9 mouse cellular contexts compared by ENCODE assay signal in genomic region chr2:32939418-32939817, GRCm38 (mm10). TPM values are rescaled to one million over a fixed set of nuclear protein-coding genes. Genes with fewer than 3 reads are reported as not detected.
DNase-seq lines count a peak whose midpoint lies in the region; ATAC-seq and TF ChIP-seq lines count a peak whose summit lies in the region.
"Had no signal": no experiment of that assay in that cellular context is flagged by ENCODE, and none has a peak within 500 bp of the region (broad histone marks: within the 10 kb centered on the region; RNA-seq: fewer than 3 reads in every experiment).

No protein-coding gene starts in this region.

- H3K9ac ChIP-seq in limb, embryonic 11.5 days (ENCODE audit: low read length), result no peak overlapping the region
- no peak overlapping the region for H3K9ac ChIP-seq in limb, embryonic 14.5 days (ENCODE audit: low read depth, low read length, severe bottlenecking)
- H3K9ac ChIP-seq: midbrain, embryonic 12.5 days had no signal

- WGBS in limb, embryonic 11.5 days, result 58% methylated on average over 5 of the region's 5 CpGs
- WGBS in limb, embryonic 10.5 days, result 58% methylated on average over 5 of the region's 5 CpGs
- 68% methylated on average over 5 of the region's 5 CpGs for WGBS in limb, embryonic 14.5 days
- 90% methylated on average over 5 of the region's 5 CpGs for WGBS in small intestine, adult 2 months

- H3K4me1 ChIP-seq in limb, embryonic 11.5 days (ENCODE audit: control insufficient read depth, insufficient read depth, low read length), result no peaks in the 10 kb centered on the region
- H3K4me1 ChIP-seq in limb, embryonic 10.5 days, result no peaks in the 10 kb centered on the region
- no peaks in the 10 kb centered on the region for H3K4me1 ChIP-seq in limb, embryonic 14.5 days (ENCODE audit: control insufficient read depth, insufficient read depth, low read length)
- no peaks in the 10 kb centered on the region for H3K4me1 ChIP-seq in small intestine, adult 2 months (ENCODE audit: control insufficient read depth, insufficient read depth, insufficient read length, low read length)
- H3K4me1 ChIP-seq: midbrain, embryonic 12.5 days had no signal

- H3K4me3 ChIP-seq in limb, embryonic 11.5 days (ENCODE audit: low read depth, low read length), result no peak overlapping the region
- H3K4me3 ChIP-seq in limb, embryonic 10.5 days, result no peak overlapping the region
- no peak overlapping the region for H3K4me3 ChIP-seq in limb, embryonic 14.5 days (replicated peaks; ENCODE audit: low read length)
- no peak overlapping the region for H3K4me3 ChIP-seq in small intestine, adult 2 months (ENCODE audit: low read depth, low read length)
- H3K4me3 ChIP-seq: midbrain, embryonic 12.5 days had no signal

- no peak for TF ChIP-seq POLR2A in limb, embryonic 14.5 days (IDR thresholded peaks at IDR 0.05; ENCODE audit: borderline replicate concordance, extremely low read depth, insufficient read depth, insufficient read length)
- no peak for TF ChIP-seq POLR2A in small intestine, adult 2 months (IDR thresholded peaks at IDR 0.05; ENCODE audit: low read depth, low read length)

- H3K4me2 ChIP-seq in limb, embryonic 11.5 days (ENCODE audit: low read depth, severe bottlenecking), result no peak overlapping the region
- H3K4me2 ChIP-seq in limb, embryonic 14.5 days (replicated peaks; ENCODE audit: low read depth, low read length, severe bottlenecking), result no peak overlapping the region
- H3K4me2 ChIP-seq: midbrain, embryonic 12.5 days had no signal

- DNase-seq in embryo, embryonic 10 days (ENCODE audit: low spot score), result peak; percentile 63
- DNase-seq in embryo, embryonic 9.5 days (ENCODE audit: extremely low spot score), result no peak
- peak; percentile 60 for DNase-seq in limb, embryonic 11.5 days (ENCODE audit: low spot score)
- DNase-seq in limb, embryonic 10.5 days (ENCODE audit: low spot score), result no peak
- DNase-seq in ZHBTc4 (ENCODE audit: low read depth, low spot score), result peak; percentile 97
- DNase-seq in limb, embryonic 14.5 days (ENCODE audit: low spot score), result peak; percentile 38
- no peak for DNase-seq in yolk sac, embryonic 10.5 days (ENCODE audit: low spot score)

- H3K27ac ChIP-seq in limb, embryonic 11.5 days (replicated peaks; ENCODE audit: low read depth, low read length), result no peak overlapping the region
- H3K27ac ChIP-seq in limb, embryonic 10.5 days, result no peak overlapping the region
- H3K27ac ChIP-seq in limb, embryonic 14.5 days (replicated peaks; ENCODE audit: low read depth, low read length), result no peak overlapping the region
- no peak overlapping the region for H3K27ac ChIP-seq in small intestine, adult 2 months (ENCODE audit: insufficient read depth, low read depth, low read length)
- H3K27ac ChIP-seq: midbrain, embryonic 12.5 days had no signal

- peak; percentile 29; the same call in 1 of the 2 replicates for TF ChIP-seq CTCF in small intestine, adult 2 months (IDR thresholded peaks at IDR 0.05; ENCODE audit: extremely low read depth, insufficient read length, insufficient replicate concordance, low read depth, low read length)

- no peak for ATAC-seq in limb, embryonic 11.5 days (ENCODE audit: insufficient number of reproducible peaks, low FRiP score, low TSS enrichment, low read depth)
- ATAC-seq in limb, embryonic 14.5 days (ENCODE audit: low FRiP score, low read depth), result no peak

- H3K9me3 ChIP-seq in limb, embryonic 11.5 days (ENCODE audit: control insufficient read depth, low read length), result no peaks in the 10 kb centered on the region
- no peaks in the 10 kb centered on the region for H3K9me3 ChIP-seq in limb, embryonic 10.5 days (replicated peaks)
- no peaks in the 10 kb centered on the region for H3K9me3 ChIP-seq in limb, embryonic 14.5 days (ENCODE audit: control insufficient read depth, low read length)
- H3K9me3 ChIP-seq: midbrain, embryonic 12.5 days had no signal

- H3K27me3 ChIP-seq in limb, embryonic 11.5 days (ENCODE audit: control insufficient read depth, insufficient read depth, low read length), result no peaks in the 10 kb centered on the region
- H3K27me3 ChIP-seq in limb, embryonic 10.5 days (ENCODE audit: low read depth, poor library complexity, severe bottlenecking), result no peaks in the 10 kb centered on the region
- no peaks in the 10 kb centered on the region for H3K27me3 ChIP-seq in limb, embryonic 14.5 days (ENCODE audit: control insufficient read depth, insufficient read depth, low read length)
- H3K27me3 ChIP-seq in small intestine, adult 2 months (ENCODE audit: control insufficient read depth, insufficient read depth, low read length), result no peaks in the 10 kb centered on the region
- H3K27me3 ChIP-seq: midbrain, embryonic 12.5 days had no signal

- H3K36me3 ChIP-seq in limb, embryonic 11.5 days (ENCODE audit: control insufficient read depth, insufficient read depth, low read length), result peaks cover 7% of the 10 kb centered on the region
- H3K36me3 ChIP-seq in limb, embryonic 10.5 days, result peaks cover 35% of the 10 kb centered on the region
- peaks cover 69% of the 10 kb centered on the region for H3K36me3 ChIP-seq in limb, embryonic 14.5 days (ENCODE audit: control insufficient read depth, insufficient read depth, low read length)
- peaks cover 26% of the 10 kb centered on the region for H3K36me3 ChIP-seq in small intestine, adult 2 months (ENCODE audit: control insufficient read depth, insufficient read depth, low read length)

RNA-seq across cellular contexts. Expression of gene Rpl12, which starts 21.9 kb away (rescaled TPM):
- 191 and 198 TPM in 2 replicates for polyA plus RNA-seq in limb, embryonic 11.5 days (2014; fragmentation: Nextera tagmentation; extraction: Ambion mirVana)
- polyA plus RNA-seq in limb, embryonic 10.5 days (2016; fragmentation: Nextera tagmentation; extraction: Ambion mirVana), result 194 and 232 TPM in 2 replicates
- 1,366 and 1,484 TPM in 2 replicates for polyA plus RNA-seq in limb, embryonic 14.5 days (2012; rRNA removed)
- polyA plus RNA-seq in limb, embryonic 14.5 days (2014; fragmentation: Nextera tagmentation; extraction: Ambion mirVana), result 237 and 247 TPM in 2 replicates
- 80.3 and 161 TPM in 2 replicates for polyA plus RNA-seq in small intestine, adult 2 months (2012; rRNA removed)

RNA-seq across cellular contexts. Expression of gene Lrsam1, which starts 22.0 kb away (rescaled TPM):
- 6.0 and 7.0 TPM in 2 replicates for polyA plus RNA-seq in limb, embryonic 11.5 days (2014; fragmentation: Nextera tagmentation; extraction: Ambion mirVana)
- polyA plus RNA-seq in limb, embryonic 10.5 days (2016; fragmentation: Nextera tagmentation; extraction: Ambion mirVana), result 5.3 and 7.5 TPM in 2 replicates
- polyA plus RNA-seq in limb, embryonic 14.5 days (2012; rRNA removed), result 18.0 and 20.3 TPM in 2 replicates
- 9.4 and 11.5 TPM in 2 replicates for polyA plus RNA-seq in limb, embryonic 14.5 days (2014; fragmentation: Nextera tagmentation; extraction: Ambion mirVana)
- 6.4 and 12.0 TPM in 2 replicates for polyA plus RNA-seq in small intestine, adult 2 months (2012; rRNA removed)

RNA-seq across cellular contexts. Expression of gene Slc2a8, which starts 42.5 kb away (rescaled TPM):
- 10.9 and 14.2 TPM in 2 replicates for polyA plus RNA-seq in limb, embryonic 11.5 days (2014; fragmentation: Nextera tagmentation; extraction: Ambion mirVana)
- 16.5 and 22.3 TPM in 2 replicates for polyA plus RNA-seq in limb, embryonic 10.5 days (2016; fragmentation: Nextera tagmentation; extraction: Ambion mirVana)
- 26.0 and 40.6 TPM in 2 replicates for polyA plus RNA-seq in limb, embryonic 14.5 days (2012; rRNA removed)
- 16.8 and 20.4 TPM in 2 replicates for polyA plus RNA-seq in limb, embryonic 14.5 days (2014; fragmentation: Nextera tagmentation; extraction: Ambion mirVana)
- polyA plus RNA-seq in small intestine, adult 2 months (2012; rRNA removed), result 16.6 and 46.7 TPM in 2 replicates

Comparison
In these comparisons a context has a peak if more than half of its experiments do, and no peak if none do; other contexts are left out.
1. DNase-seq: peak in embryo, embryonic 10 days (single experiment), limb, embryonic 11.5 days (single experiment), ZHBTc4 (single experiment) and limb, embryonic 14.5 days (single experiment); none in embryo, embryonic 9.5 days (single experiment), limb, embryonic 10.5 days (single experiment) and yolk sac, embryonic 10.5 days (single experiment).